Mouse (Mus musculus) cortical plate, adult 2 months (tissue): ENCODE results near the gene H2-Eb1.

Experiments used
- CTCF ChIP-seq: fragments of 200-500 bp; IDR thresholded peaks from 2 replicates; pipeline ENCODE4 v1.5.1; 2011; ENCODE audit warnings: mild to moderate bottlenecking, control low read depth, low read length; ENCODE audit not compliant: insufficient read depth; ENCODE audit errors: extremely low read depth
- POLR2A ChIP-seq: fragments of 200-500 bp; IDR thresholded peaks from 2 replicates; pipeline ENCODE4 v1.6.1; 2011; ENCODE audit warnings: mild to moderate bottlenecking, low read length, control low read depth; ENCODE audit not compliant: insufficient read depth; ENCODE audit errors: extremely low read depth

DNA sequence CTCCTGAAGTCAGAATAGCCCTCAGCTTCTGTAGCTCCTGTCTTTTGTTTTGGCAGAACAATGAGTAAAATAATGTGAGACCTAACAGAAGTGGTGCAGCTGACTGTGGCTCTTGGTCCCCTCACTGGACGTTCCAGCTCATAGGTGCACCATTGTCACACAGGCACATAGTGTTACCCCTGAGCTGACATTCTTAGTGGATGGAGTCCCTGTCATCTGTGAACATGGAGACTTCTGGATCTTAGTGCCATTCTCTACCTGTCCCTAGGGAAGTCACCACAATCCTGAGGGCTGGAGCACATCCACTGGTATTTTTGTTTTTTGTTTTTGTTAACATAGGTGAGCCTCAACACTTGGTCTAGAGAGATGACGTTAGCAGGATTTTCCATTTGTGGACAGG, 34.7 kb upstream of the H2-Eb1 start:
- no peak for TF ChIP-seq CTCF
- TF ChIP-seq POLR2A = no peak
